Mouse (Mus musculus) T-helper 17 cell (primary cell): Measurements from ENCODE around the gene Rem2.

Experiments used
- in situ Hi-C, 2 experiments: fragments of 300-600 bp; cut with MboI, MseI; formaldehyde crosslinking; loops; 1 replicate in 1 of 2; 2 replicates in 1 of 2; pipeline ENCODE4 v1.15.1; 2025; ENCODE audit warnings: high pct_unique_total_duplicates in 2 of 2

Gene Rem2

GRCm38 (mm10) chr14:54492345-54493131 lies 16.6 kb downstream of the Rem2 start:
- in situ Hi-C loops, result no loop called here

- in situ Hi-C loops, result no loop called here
These were observed 17.3 kb downstream of the Rem2 start for GRCm38 (mm10) chr14:54493236-54493635.

GRCm38 (mm10) chr14:54494234-54494633 lies 18.3 kb downstream of the Rem2 start:
- in situ Hi-C loops, result no loop called here

GRCm38 (mm10) chr14:54496706-54497105 lies 20.8 kb downstream of the Rem2 start:
- in situ Hi-C loops, result loop anchor here in 1 of 2 experiments (5.0 kb wide), 1 partner anchor 79 kb away; the partner anchor contains the start of gene Slc7a7

GRCm38 (mm10) chr14:54499330-54499729 lies 23.4 kb downstream of the Rem2 start:
- in situ Hi-C loops, result loop anchor here in 1 of 2 experiments (5.0 kb wide), 1 partner anchor 82 kb away; the partner anchor contains the start of gene Slc7a7

GRCm38 (mm10) chr14:54501365-54501764 lies 25.5 kb downstream of the Rem2 start:
- in situ Hi-C loops, result no loop called here

- in situ Hi-C loops, result no loop called here
These were observed 27.2 kb downstream of the Rem2 start for GRCm38 (mm10) chr14:54503092-54503491.

GRCm38 (mm10) chr14:54509774-54510173 lies 33.9 kb downstream of the Rem2 start:
- in situ Hi-C loops, result no loop called here

- in situ Hi-C loops, result no loop called here
These were observed 40.9 kb downstream of the Rem2 start for GRCm38 (mm10) chr14:54516710-54517310.

GRCm38 (mm10) chr14:54523600-54523999 lies 47.7 kb downstream of the Rem2 start:
- in situ Hi-C loops, result no loop called here

- in situ Hi-C loops, result no loop called here
These were observed 51.5 kb downstream of the Rem2 start for GRCm38 (mm10) chr14:54527227-54528006.

GRCm38 (mm10) chr14:54528007-54528393 lies 52.1 kb downstream of the Rem2 start:
- in situ Hi-C loops, result no loop called here

- in situ Hi-C loops, result no loop called here
These were observed 52.7 kb downstream of the Rem2 start for GRCm38 (mm10) chr14:54528446-54529111.
